Mouse (Mus musculus) frontal cortex, postnatal 36 days (tissue): ENCODE measurements at regions not wholly inside any gene's neighbourhood (a gene's known extent, or its start where the extent isn't known, plus 50 kb on each side); places are given as distances from the start of the nearest gene placed in this dataset.

ENCODE experiments used
- DNase-seq, 2 experiments: peaks; one replicate each; pipeline ENCODE4 v3.0.0; 2022; ENCODE audit warnings: low spot score in 2 of 2

DNA sequence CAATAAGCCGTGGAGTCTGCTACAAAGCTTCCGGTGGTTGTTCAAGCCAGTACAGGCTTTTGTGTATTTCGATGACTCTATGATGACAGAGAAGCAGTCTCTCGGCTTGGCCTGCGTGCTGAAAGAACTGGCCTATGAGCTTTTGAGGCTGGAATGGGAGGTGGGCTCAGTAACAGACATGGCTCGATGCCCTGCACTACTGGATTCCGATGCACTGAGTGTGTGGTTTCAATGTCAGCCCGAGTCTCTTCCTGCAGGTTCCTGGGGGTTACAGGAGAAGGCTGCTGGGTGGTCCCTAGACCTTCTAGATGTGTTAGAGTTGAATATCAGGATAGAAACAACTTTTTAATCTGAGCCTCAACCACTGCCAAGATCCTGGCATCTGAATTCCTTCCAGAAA lies 53.2 kb downstream of the Gm815 start:
- DNase-seq: no peak

DNA sequence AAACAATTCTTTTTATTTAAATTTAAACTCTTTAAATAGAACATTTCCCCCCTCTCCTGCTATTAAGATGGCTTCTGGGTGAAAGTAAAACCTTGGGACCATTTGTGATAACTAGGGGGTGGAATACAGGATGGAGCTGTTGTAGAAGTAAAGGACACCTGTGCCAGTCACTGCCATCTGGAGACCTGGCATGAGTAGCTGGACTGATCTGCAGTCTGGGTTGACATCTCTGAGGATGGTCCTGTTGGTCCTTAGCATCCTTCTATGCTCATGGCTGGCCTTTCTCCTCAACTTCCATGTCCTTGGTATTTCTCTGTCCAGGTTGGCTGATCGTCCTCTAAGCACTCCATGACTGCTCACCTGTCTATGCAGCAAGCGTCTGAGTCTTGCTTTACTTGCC lies 58.3 kb downstream of the Gm815 start:
- no peak for DNase-seq

DNA sequence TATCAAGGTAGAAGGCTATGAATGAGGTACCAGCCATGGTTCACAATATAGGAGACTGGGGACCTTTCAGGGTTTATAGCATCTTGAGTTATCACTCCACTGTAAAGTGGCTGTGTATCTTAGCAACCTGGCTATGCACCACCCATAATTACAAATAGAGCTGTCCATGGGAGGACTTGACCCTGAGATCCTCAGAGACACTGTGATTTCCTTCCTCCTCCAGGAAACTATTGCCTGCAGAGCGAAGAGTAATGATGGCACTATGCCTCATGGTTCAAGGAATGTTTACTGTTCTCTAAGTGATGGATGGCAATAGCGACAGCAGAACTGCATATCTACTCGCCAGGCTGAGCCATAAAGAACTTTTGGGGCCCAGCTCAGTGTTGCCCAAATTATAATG lies 60.9 kb downstream of the Gm815 start:
- DNase-seq: no peak

DNA sequence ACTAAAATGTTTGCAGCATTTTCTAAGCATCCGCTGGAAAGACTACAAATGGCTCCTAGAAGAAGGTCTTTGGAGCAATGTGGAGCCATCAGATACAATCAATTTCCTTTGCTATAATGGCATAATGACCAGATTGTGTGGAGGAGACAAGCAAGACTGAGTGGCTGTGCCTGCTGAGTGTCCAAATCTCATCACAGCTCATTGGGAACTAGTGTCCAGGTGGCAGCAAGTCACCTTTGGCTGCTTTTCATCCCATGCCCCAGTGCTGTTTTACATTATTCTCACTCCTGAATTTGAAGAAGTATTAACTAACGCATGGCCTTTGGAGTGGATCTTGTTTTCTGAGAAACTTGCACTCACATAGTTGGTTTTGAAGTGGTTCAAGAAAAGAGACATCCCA lies 62.8 kb downstream of the Gm815 start:
- no peak for DNase-seq

DNA sequence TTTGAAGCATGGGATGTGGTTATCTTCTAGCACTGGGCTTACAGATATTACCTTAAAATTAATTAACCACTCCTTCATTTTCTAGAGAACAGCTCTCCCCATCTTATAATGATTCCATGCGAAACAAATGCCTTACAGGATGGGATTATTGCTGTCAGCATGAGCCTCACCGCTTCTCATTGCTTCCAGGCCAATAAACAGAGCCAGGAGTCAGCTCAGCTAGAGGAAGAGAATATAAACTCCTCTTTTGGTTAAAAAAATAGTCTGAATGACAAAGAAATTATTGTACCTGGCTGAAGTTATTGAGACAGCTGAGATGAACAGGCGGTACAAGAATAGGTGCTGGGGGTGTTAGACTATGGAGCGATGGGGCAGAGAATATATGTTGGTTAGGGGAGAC lies 63.5 kb downstream of the Gm815 start:
- no peak for DNase-seq

DNA sequence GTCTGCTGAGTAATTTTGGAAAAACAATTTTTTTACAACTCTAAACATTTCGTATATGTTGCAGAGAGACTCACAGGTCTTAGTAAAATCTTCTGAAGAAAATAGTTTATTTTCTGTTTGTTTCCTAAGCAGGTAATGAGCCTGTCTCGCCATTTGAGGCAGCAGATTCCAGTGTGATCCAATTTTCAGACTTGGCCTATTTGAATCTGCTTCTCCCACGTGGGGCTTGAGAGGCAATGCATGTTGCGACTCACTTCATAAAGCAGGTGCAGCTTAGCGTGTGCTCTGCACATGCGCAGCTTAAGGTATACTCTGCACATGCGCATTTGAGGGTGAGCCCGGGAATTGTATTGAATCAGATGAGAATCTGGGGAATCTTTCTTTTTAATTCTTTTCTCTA lies 67.7 kb downstream of the Gm815 start:
- peak in 1 of 2 experiments; percentile 9 for DNase-seq

DNA sequence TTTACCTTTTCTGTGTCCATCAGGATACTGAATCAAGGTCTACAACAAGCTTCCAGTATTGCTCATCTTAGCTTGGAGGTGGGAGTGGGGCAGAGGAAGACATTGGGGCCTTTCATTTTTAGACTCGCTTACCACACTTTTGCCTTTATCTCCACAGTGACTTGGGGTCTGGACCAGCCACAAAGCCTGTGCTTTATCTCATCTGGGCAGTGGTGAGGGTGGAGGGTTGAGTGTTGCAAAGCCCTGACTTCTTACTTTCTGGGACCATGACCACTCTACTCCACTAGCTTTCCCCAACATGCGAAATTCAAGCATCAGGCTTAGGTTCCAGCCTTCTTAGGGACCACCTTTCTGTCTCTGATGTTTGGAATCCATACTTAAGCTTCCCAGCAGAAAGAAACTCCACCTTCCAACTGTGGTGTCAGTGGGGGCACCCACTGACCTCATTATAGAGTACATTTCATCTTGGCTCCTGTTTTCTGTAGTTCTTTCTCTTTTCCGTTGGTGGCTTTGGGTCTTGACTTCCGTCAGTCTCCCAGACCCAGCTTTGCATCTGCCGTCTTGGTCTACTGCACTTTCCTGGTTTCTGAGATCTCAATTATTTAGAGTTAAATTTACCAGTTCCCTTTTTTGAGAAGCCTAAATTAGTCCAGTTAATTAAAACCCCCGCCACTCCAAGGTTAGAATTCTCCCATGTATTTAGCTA lies 80.5 kb downstream of the Gm815 start:
- no peak for DNase-seq

DNA sequence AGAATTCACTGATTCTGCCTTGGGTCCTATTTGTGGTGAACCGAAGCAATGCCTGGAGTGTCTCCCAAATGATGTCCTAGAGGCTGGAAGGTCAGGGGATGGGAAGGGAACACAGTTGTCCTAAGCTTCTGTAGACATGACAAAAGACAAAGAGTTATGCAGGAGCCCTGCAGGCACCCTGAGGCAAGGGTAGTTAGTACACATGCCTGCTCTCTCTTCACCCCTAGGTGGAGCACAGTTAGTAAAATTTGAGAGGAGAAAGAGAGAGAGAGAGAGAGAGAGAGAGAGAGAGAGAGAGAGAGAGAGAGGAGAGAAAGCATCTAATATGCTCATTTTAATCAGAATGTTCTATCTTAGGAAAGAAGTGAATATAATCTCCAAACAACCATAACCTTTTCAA lies 87.4 kb downstream of the Gm815 start:
- peak in 1 of 2 experiments; percentile 42 for DNase-seq

DNA sequence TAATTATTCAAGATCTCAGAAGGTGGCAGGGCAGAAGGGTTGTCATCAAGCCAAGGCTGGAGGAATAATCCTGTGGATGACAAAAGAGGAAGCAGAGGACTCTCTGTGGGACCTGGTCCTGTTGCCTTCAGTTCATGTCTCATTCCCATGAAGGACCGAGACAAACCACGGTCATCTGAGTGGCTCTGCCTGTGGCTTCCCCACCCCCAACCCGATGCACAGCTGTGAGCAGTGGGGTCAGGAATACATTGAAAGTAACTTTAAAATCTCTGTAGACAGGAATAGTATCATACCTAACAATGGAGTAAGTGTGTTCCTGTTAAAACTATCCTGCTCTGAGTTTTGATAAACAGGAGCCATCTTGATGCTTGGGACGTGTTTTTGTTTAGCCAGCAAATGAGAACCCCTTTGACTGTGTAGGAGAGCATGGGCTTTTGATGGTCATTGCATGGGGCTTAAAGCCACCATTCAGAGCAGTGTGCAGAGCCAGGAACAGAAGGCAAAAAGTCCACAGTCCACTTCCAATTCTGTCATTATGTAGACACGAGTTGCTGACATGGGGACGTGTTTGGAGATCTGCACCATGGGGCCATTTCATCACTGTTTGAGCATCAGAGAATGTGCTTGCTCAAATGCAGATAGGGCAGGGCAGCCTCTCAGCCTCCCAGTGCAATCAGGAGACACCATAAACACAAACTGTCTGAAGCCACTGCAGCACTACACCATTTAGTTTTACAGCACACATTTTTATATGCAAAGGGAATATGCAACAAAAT lies 88.3 kb downstream of the Gm815 start:
- no peak for DNase-seq

DNA sequence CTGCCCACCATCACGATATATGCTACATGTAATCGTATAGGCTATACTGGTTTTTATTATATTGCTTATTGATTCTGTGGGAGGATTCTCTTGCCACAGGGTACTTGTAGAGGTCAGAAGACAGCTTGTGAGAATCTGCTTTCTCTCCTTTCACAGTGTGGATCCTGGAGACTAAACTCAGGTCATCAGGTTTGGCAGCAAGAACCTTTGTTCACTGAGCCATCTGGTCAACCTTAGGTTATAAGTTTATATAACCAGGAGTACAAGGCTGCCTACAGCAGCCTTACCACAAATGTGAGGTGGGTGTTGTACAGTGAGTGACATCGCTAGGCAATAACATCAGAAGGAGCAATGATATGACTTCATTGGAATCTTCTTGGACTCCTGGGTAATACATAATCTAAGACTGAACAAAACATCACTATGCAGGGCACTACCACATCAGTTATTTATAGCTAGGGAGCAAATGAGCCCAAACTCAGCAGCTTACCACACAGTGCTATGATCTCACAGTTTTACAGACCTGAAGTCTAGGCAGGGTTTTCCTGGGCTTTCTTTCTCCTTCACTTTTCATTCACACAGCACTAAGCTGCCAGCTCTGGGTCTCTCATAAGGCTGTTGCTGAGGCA lies 89.0 kb downstream of the Gm815 start:
- DNase-seq: no peak

DNA sequence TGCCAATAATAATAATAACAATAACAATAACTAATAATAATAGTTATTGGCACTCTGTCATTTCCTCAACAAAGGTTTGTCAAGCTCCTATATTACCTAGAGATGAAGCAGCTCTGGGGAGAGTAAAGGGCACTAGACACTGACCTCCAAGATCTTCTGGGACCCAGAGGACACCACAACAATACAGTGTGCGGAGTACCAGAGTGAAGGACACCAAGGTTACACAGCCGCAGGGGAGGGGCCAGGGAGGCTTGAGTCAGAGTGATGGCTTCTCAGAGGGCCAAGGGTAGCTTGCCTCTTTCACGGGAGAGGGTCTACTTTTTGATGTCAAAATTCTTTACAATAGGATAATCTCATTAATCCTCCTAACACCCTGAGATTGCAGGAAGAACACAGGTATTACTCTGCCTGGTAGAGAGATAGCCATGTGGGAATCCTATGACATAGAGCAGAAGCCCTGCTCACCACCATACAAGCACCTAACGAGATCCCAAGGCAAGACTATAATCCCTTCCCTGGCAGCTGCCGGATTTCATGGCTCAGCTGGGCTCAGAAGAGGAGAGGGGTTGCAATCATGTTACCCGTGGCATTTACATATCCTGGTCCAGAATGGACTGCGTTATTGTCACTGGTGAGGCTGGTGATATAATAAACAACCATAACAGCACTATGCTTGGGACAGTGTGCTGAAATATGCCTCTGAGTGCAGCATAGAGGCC lies 91.1 kb downstream of the Gm815 start:
- no peak for DNase-seq

DNA sequence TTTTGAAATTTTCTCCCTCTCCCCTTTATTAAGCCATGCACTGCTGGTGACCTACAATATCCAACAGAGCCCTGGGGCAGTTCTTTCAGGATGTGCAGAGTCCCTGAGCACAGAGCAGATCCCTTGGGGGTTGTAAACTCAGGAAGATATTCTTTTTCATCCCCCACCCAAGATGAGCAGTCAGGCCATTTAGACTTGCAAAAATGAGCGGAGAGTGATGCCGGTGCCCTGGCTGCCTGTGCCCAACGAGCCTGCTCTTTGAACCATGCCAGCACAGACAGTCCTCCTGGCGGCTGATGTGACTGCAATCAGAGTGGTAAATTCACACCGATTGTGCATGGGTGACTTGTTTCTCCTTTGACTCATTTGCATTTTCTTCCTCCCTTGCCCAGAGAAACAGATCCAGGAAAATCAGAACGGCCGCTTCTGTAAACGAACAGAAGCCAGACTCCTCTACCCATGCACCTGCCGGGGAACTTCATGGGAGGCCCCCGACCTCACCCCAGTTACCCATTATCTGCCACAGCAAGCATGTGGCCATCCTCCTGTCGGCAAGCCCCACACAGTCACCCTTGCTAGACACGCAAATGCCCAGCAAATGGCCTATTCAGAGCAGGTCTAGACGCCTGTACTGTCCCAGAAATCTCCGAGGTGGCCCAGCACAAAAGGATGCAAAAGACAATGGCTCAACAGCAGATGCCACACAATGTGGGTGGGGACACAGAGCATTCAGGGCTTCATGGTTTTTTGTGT lies 92.4 kb downstream of the Gm815 start:
- no peak for DNase-seq

DNA sequence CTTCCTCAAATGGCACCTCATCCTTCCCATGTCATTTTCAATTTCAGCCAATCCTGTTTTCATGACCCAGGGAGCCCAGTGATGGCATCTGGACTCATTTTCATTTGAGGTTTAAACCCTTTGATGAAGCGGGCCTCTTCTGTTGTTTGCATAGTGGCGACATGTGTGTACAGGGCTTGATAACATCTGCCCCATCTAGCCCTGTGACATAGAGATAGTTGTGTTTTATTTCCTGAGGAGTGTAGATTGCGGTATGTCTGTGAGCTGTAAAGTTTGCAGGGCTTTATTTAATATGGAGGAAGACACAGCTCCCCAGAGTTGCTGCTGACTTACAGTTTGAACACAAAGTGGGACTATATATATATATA lies 92.9 kb downstream of the Gm815 start:
- DNase-seq: no peak

DNA sequence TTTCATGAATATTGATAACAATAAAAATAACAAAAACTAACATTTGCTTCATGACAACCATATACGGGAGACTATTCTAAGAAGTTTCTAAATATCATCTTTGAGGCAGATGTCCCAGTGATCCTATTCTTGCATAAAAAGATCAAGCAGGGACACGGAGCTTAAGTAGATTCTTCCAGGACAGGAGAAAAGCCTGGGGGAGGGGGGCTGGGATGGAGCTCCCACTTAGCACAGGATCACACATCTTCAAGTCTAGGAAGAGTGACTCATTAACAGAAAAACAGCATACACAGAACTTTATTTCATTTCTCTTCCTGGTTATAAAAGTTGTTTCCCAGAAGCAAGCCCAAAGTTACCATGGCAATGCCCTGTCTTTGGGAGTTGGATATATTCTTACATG lies 93.6 kb downstream of the Gm815 start:
- DNase-seq: no peak

DNA sequence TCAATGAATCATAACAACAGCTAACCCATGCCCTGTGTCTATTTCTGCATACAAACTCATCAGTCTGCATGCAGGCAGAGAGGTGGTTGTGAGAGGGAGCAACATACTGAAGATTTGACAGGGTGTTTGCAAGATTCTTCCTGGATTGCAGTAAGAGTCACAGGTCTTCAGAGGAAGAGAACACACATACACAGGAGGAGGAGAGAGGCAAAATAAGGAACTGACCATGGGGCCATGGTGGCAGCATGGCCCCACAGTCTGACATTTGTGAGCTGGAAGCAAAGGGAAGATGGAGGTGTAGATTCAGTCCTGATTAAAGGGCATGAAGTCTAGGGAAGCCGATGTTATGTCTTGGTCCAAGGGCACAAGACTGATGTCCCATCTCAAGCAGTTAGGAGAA lies 101.0 kb downstream of the Gm815 start:
- no peak for DNase-seq

DNA sequence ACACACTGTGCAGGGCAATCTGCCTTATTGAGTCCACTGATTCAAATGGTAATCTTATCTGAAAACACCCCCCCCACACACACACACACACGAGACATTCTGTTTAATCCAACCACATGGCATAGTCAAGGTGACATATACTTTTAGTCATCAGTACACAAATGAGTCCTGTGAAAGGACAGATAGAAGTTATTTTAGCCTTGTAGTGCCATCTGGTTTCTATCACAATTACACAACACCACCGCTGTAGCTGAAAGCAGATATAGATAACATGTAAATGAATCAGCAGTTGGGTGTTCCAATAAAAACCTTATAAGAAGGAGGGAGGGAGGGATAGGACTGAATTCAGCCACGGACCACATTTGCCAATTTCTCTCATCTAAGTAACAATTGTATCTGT lies 101.5 kb downstream of the Gm815 start:
- no peak for DNase-seq

DNA sequence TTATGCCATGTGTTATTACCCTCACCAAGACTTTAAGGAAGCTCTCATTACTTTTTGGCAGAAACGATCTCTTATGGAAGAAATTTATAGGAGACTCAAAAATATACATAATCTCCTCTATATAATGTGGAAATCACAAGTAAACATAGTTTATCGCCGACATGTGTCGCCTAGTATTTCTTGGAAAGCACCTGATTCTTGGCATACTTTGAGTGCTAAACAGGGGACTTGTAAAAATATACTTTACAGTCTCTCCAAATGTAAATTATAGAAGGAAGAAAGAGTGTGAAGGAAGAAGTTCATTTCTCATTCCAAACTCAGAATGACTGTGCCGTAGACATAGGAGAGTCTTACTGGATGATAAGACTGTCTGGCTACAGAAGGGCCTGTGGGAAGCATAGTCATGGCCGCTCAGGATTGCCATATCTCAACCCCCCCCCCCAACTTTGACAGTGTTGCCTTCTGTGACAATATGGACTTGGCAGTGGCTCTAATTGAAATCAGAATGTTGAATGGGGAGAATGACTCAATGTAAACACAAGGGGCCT lies 102.3 kb downstream of the Gm815 start:
- no peak for DNase-seq

DNA sequence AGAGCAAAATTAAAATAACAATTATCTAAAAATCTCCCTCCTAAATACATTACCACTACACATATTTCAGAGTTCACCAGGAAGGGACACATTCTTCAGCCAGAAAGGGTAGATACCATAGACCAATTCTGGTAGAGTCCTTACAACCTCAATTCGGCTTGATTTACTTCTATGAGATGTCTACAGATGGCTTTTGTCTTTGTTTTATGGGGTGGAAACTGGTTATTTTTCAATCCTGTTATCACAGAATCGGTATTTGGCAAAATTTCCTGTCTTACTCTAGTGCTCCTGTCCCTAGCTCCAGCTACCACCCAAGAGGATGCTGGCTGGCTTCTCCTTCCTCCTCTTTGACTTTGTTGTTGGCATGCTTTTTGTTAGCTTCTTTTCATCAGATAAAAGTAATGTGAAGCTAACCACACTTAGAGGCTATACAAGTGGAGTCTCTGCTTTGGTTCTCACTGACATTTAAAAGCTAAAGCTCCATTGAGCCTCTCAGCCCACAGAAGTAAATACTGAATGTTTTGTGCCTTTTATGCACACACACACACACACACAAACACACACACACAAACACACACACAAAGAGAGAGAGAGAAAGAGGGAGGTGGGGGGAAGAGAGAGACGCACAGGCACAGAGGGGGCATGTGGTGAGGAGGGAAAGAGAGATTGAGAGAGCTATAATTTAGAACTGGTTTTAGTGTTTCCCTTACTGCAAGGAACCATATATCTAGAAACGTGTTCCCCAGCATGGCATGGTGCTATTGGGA lies 109.1 kb downstream of the Gm815 start:
- DNase-seq: no peak

DNA sequence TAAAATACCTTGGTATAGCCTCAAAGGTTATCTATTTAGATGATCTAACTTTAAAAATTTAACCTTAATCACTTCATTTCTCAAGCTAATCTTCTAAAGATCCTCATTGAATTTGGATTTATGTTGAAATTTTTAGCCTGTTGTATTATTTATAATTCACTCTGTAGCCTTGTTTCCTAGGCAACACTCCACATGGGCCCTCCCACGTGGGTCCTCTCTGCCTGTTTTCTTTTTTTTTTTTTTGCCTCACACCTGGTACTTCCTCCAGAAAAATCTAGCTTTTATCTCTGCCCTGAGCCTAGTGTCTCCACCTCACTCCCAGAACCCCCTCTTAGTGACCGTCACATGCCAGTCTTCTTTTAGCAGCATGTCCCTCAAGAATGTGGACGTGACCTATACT lies 113.9 kb downstream of the Gm815 start:
- no peak for DNase-seq

DNA sequence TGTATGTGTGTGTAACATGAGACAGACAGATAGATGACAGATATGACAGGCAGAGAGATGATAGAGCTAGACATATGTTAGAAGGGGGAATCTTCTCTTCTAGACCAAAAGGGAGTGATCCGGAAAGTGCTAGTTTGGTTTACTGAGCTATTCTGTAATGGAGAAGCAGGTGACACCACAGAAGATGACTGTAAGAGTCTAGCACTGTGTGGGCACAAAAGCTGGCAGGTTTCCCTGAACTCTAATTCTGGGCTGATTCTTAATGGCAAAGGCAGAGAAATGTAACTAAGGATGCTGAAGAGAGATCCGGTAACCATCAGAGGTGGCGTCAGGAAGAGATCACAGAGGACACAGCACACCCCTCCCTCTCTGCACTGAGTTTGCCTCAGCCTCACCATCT lies 136.2 kb downstream of the Gm815 start:
- DNase-seq: peak; percentile 21 to 50

DNA sequence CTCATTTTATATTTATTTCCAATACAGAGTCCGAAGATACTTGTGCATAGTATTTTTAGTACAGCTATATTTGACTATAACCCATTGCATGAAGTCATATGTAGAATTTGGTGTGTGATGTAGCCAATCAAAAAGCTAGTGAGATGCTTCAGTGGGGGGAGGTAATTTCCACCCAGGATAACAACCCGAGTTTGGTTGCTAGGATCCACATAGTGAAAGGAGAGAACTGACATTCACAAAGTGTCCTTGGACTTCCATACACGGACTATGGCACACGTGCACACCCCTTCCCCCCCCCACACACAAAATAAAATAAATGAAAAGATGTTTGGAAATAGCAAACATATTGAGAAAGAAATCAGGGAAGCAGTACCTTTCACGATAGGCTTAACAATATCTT lies 137.2 kb downstream of the Gm815 start:
- DNase-seq: no peak
